Mouse (Mus musculus): ENCODE measurements at regions not wholly inside any gene's neighbourhood (a gene's known extent, or its start where the extent isn't known, plus 50 kb on each side); places are given as distances from the start of the nearest gene placed in this dataset.
"Not testable (repeated sequence)": the region's sequence is repeated elsewhere in the genome, so short reads cannot be mapped to it uniquely, and the experiment has no call there.

DNA sequence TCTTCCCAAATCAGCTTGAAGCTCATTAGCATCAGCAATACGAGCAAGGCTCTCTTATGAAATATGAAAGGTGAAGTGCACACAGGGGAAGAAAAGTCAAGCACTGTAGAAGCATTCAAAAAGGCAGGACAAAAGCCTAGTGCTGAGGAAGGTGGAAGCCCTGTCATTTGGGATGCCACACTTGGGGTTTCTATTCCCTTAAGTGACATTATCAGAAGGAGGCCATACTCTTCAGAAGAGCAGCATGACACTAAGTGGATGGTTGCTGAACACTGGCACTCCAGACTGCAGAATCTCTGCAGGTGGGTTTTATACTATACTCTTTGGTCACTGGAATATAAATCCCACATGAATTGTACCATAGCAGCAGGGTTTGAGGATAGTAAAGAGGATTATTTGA lies 120.4 kb upstream of the Pcsk1 start:
- no peak for DNase-seq

DNA sequence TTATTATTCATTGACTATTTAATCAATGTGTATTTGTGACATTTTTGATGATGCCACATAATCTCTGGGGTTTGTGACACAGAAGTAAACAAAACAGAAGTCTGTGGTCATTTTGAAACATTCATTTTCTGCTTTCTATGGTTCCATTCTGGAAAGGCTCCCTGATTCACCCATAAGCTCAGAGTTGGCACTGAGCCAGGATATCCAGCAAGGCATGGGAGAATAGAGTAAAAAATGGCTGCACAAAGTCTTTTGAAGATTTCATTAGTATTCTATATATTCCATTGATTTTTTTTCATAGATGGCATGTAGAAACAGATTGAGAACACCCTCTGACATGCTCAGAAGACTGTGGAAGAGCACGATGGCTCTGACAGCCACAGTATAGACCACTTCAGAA lies 133.8 kb upstream of the Pcsk1 start:
- DNase-seq: peak; percentile 46 to 49

DNA sequence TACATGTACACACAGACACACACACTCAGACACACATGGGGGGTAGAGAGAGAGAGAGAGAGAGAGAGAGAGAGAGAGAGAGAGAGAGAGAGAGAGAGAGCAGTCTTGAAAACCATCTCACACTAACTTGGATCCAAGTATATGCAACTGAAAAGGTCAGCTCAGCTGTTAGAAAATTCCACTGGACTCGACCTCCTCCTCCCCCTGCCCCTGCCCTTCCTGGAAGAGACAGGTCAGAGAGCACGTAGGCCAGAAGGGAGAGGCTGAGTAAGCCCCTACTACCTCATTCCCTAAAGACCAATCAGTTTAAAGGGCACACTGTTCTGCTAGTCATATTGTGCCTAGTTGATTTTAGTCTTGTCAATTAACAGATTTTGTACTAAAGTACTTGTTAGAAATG lies 105.0 kb upstream of the Cast start:
- not testable (repeated sequence) for DNase-seq

DNA sequence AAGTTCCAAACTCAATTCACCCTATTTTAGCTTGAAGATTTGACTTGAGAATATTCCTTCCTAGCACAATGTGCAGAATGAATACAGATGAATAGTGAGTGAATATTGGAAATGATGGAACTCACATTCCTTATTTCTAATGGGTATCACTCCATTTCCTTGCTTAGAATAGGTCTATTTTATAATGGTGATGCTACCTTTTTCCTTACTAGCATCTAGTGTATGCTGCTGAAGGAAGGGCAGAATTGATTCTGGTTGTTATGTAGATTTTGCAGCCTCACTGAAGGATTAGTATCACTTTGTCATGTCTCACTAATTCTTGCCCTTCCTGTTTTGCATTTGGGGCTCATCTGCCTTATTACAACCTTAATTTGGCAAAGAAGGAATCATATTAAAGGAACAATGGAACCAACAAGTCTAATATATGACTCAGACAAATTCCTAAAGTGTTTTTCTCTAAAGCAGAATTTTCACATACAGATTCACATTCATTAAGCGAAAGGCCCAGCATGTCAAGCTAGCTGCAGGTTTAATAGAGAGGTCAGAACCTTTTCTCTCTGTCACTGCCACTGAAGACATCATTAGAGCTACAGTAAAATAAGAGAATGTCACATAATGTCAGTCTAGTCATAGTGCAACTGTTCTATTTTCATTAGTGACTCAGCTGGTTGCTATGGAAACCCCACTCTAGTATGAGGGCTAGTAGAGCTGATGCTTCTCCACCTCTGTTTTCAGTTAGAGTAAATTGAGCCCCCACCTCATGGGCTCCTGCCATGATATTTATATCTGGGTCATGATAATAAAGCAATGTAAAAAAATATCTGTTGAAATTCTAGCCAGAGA lies 94.8 kb upstream of the Cast start:
- peak in 1 of 2 experiments; percentile 1 for DNase-seq

DNA sequence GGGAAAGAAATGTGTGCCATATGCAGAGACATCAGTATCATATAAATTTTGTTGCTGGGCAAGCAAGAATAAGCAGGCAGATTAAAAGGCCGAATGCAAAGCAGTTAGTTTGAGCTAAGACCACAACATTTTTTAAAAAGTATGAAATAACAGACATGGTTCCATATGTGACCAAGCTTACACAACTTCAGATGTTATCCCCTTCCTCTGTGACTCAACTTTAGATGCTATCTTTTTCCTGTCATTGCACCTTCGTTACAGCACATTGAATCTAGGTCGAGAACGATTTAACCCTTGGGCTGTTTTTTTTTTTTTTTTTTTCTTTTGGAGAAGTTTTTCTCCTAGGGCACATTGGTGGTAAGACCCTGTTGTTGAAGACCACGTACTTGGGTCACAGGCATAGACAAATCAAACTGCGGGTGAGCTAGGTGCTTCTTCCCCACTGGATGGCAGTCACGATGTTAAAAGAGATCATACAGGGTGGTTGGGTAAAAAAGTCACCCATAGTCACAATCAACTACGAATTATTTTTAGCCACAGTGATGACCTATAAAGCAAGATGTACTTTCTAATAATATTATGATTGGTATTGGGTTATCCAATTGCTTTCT lies 81.4 kb upstream of the Cast start:
- no peak for DNase-seq

DNA sequence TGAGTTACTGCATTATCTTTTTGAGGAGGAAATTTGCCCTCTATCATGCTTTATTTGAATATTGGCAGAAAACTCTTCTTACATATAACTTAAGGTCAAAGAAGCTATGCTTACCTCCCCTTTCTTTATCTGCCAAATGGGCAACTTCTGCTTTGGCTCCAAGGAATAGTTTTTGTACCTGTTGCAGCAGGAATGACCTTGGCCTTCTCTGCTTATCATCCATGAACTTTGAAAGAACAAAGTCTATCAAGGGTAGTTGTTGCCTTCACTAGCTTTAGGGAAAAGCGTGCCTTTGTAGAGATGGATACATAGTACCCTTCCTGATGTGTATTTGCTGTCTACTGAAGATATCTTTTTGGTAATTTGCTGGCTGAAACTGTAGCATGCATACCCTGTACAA lies 59.1 kb upstream of the Cast start:
- no peak for DNase-seq

DNA sequence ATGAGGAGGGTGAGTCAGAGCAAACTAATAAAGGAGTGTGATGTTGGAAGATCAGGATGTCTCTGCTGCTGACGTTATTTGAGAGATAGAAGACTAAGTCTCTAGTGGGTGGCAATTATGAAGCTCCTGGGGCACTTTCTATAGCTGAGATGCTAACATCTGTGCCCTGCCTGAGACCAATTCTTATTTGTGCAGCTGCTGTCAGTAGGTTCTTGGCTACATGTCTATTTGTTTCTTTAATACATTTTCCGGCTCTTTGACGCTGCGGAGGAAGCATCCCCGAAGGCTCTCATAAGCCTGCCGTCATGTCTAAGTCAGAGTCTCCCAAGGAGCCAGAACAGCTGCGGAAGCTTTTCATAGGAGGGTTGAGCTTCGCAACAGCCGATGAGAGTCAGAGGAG lies 55.4 kb upstream of the Cast start:
- no peak for DNase-seq

DNA sequence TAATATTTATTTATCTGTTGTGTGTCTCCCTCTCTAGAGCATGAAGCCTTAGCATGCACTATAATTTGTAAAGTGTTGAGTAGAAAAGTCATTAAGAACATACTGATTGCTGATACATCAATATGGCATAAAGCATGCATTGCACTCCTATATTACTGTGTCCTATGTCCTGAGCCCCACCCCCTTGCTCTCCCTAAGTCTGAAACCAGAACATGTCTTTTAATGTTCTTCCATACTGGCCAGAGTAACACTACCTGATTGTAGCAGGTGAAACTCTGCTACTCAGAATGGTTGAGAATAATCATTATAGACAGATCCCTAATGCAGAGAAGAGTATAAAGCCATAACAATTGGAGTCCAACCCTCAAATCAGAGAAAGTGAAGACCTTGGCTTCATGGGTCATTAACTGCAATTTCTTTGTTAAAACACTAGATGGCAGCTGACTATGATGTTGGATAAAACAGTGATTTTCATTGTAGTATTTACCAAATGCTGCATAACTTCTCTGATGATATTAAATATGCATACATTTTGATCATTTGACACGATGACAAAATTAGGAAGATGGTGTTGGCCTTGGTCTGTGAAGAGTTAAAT lies 52.9 kb upstream of the Cast start:
- DNase-seq: peak in 1 of 2 experiments; percentile 18
